Mouse (Mus musculus) hindbrain, embryonic 12.5 days (tissue): ENCODE measurements at regions not wholly inside any gene's neighbourhood (a gene's known extent, or its start where the extent isn't known, plus 50 kb on each side); places are given as distances from the start of the nearest gene placed in this dataset.

Experiments
- ATAC-seq: fragments of 200-750 bp; cut with Nextera tagmentation; 2 replicates; pipeline ENCODE4 v1.8.0; 2017; ENCODE audit warnings: moderate TSS enrichment; ENCODE audit not compliant: low FRiP score
- H3K27ac ChIP-seq: fragments of 300-500 bp; sonication (generic); 2 replicates; pipeline ENCODE4 v1.5.1; 2016; ENCODE audit warnings: mild to moderate bottlenecking
- H3K27me3 ChIP-seq: fragments of 300-500 bp; sonication (generic); 2 replicates; pipeline ENCODE4 v1.6.1; 2016; ENCODE audit warnings: mild to moderate bottlenecking
- H3K36me3 ChIP-seq: fragments of 300-500 bp; sonication (generic); 2 replicates; pipeline ENCODE4 v1.6.1; 2016; ENCODE audit warnings: mild to moderate bottlenecking
- H3K4me1 ChIP-seq: fragments of 300-500 bp; sonication (generic); 2 replicates; pipeline ENCODE4 v1.6.1; 2016
- H3K4me2 ChIP-seq: fragments of 300-500 bp; sonication (generic); replicated peaks from 2 replicates; pipeline ENCODE4 v1.6.1; 2016; ENCODE audit warnings: mild to moderate bottlenecking
- H3K4me3 ChIP-seq: fragments of 300-500 bp; sonication (generic); 2 replicates; pipeline ENCODE4 v1.5.1; 2016; ENCODE audit warnings: mild to moderate bottlenecking
- H3K9ac ChIP-seq: fragments of 300-500 bp; sonication (generic); 2 replicates; pipeline ENCODE4 v1.6.1; 2016; ENCODE audit warnings: mild to moderate bottlenecking, moderate library complexity
- H3K9me3 ChIP-seq: fragments of 300-500 bp; sonication (generic); replicated peaks from 2 replicates; pipeline ENCODE4 v1.6.1; 2016; ENCODE audit warnings: mild to moderate bottlenecking
- WGBS: fragments of 180-500 bp; shearing (Covaris S2); methylation state at CpG from one replicate; pipeline ENCODE4 v1.1.7; 2016; 5-methylcytosine and 5-hydroxymethylcytosine counted together

GRCm38 (mm10) chr9:30134303-30134702, 171.4 kb upstream of the Ntm start:
- Histone ChIP-seq H3K9ac (no peak overlapping the region), H3K4me2 (no peak overlapping the region), H3K27me3 (no peaks in the 10 kb centered on the region), H3K36me3 (no peaks in the 10 kb centered on the region), H3K4me1 (peaks cover 8% of the 10 kb centered on the region; the same call in 1 of the 2 replicates), H3K27ac (no peak overlapping the region), H3K9me3 (no peaks in the 10 kb centered on the region), H3K4me3 (no peak overlapping the region)
- WGBS = 62% methylated on average over 3 of the region's 3 CpGs
- no peak for ATAC-seq

- WGBS = 30% methylated on average over 14 of the region's 14 CpGs
- Histone ChIP-seq H3K4me1 (peaks cover 8% of the 10 kb centered on the region; the same call in 1 of the 2 replicates), H3K9ac (no peak overlapping the region), H3K27me3 (no peaks in the 10 kb centered on the region), H3K4me2 (peak overlapping the region; percentile 30; the same call in 1 of the 2 replicates), H3K36me3 (no peaks in the 10 kb centered on the region), H3K4me3 (no peak overlapping the region), H3K9me3 (no peaks in the 10 kb centered on the region), H3K27ac (no peak overlapping the region)
- ATAC-seq = peak; percentile 72
Measured at GRCm38 (mm10) chr9:30137611-30138287, 174.8 kb upstream of the Ntm start.

GRCm38 (mm10) chr9:30140188-30140587, 177.2 kb upstream of the Ntm start:
- Histone ChIP-seq H3K4me2 (no peak overlapping the region), H3K9me3 (no peaks in the 10 kb centered on the region), H3K36me3 (no peaks in the 10 kb centered on the region), H3K4me1 (peaks cover 8% of the 10 kb centered on the region; the same call in 1 of the 2 replicates), H3K27ac (no peak overlapping the region), H3K9ac (no peak overlapping the region), H3K4me3 (no peak overlapping the region), H3K27me3 (no peaks in the 10 kb centered on the region)
- no peak for ATAC-seq
- WGBS = 60% methylated on average over 3 of the region's 3 CpGs

- no peak overlapping the region for H3K4me2 ChIP-seq
- peaks cover 8% of the 10 kb centered on the region; the same call in 1 of the 2 replicates for H3K4me1 ChIP-seq
- H3K4me3 ChIP-seq = no peak overlapping the region
- WGBS = 94% methylated on average over 3 of the region's 3 CpGs
- no peak for ATAC-seq
- no peak overlapping the region for H3K9ac ChIP-seq
- H3K36me3 ChIP-seq = no peaks in the 10 kb centered on the region
- no peaks in the 10 kb centered on the region for H3K27me3 ChIP-seq
- no peak overlapping the region for H3K27ac ChIP-seq
- H3K9me3 ChIP-seq = no peaks in the 10 kb centered on the region
Measured at GRCm38 (mm10) chr9:30141186-30141585, 178.2 kb upstream of the Ntm start.

- no peak for ATAC-seq
- 92% methylated on average over 10 of the region's 10 CpGs for WGBS
- H3K4me1 ChIP-seq = peaks cover 2% of the 10 kb centered on the region; the same call in 1 of the 2 replicates
- no peak overlapping the region for H3K4me3 ChIP-seq
- no peaks in the 10 kb centered on the region for H3K9me3 ChIP-seq
- no peak overlapping the region for H3K4me2 ChIP-seq
- no peak overlapping the region for H3K9ac ChIP-seq
- no peak overlapping the region for H3K27ac ChIP-seq
- H3K36me3 ChIP-seq = no peaks in the 10 kb centered on the region
- no peaks in the 10 kb centered on the region for H3K27me3 ChIP-seq
Measured at GRCm38 (mm10) chr9:30142806-30143458, 180.0 kb upstream of the Ntm start.

GRCm38 (mm10) chr9:30149481-30150468, 186.8 kb upstream of the Ntm start:
- no peaks in the 10 kb centered on the region for H3K27me3 ChIP-seq
- no peak overlapping the region for H3K9ac ChIP-seq
- 49% methylated on average over 17 of the region's 17 CpGs for WGBS
- H3K27ac ChIP-seq = no peak overlapping the region
- H3K4me3 ChIP-seq = no peak overlapping the region
- no peak for ATAC-seq
- H3K4me1 ChIP-seq = peaks cover 12% of the 10 kb centered on the region
- no peaks in the 10 kb centered on the region for H3K9me3 ChIP-seq
- H3K36me3 ChIP-seq = no peaks in the 10 kb centered on the region
- no peak overlapping the region for H3K4me2 ChIP-seq

GRCm38 (mm10) chr9:30151173-30151572, 188.2 kb upstream of the Ntm start:
- no peak for ATAC-seq
- H3K4me2 ChIP-seq = no peak overlapping the region
- H3K9ac ChIP-seq = no peak overlapping the region
- H3K36me3 ChIP-seq = no peaks in the 10 kb centered on the region
- H3K27ac ChIP-seq = no peak overlapping the region
- no peaks in the 10 kb centered on the region for H3K27me3 ChIP-seq
- H3K9me3 ChIP-seq = no peaks in the 10 kb centered on the region
- 89% methylated on average over 1 of the region's 1 CpGs for WGBS
- H3K4me1 ChIP-seq = peaks cover 12% of the 10 kb centered on the region
- no peak overlapping the region for H3K4me3 ChIP-seq

GRCm38 (mm10) chr9:30166235-30166752, 203.4 kb upstream of the Ntm start:
- H3K9ac ChIP-seq = no peak overlapping the region
- 87% methylated on average over 13 of the region's 13 CpGs for WGBS
- 0 out of 2 replicates have a peak, but pooled peaks cover 4% of the 10 kb centered on the region for H3K4me1 ChIP-seq

GRCm38 (mm10) chr9:30167223-30167622, 204.3 kb upstream of the Ntm start:
- H3K36me3 ChIP-seq = no peaks in the 10 kb centered on the region
- no peak overlapping the region for H3K4me2 ChIP-seq
- WGBS = 40% methylated on average over 7 of the region's 7 CpGs
- 0 out of 2 replicates have a peak, but pooled peaks cover 4% of the 10 kb centered on the region for H3K4me1 ChIP-seq
- no peaks in the 10 kb centered on the region for H3K9me3 ChIP-seq
- no peaks in the 10 kb centered on the region for H3K27me3 ChIP-seq
- H3K9ac ChIP-seq = no peak overlapping the region
- no peak for ATAC-seq
- no peak overlapping the region for H3K4me3 ChIP-seq
- H3K27ac ChIP-seq = no peak overlapping the region

More at GRCm38 (mm10) chr9:30166235-30166752, 203.4 kb upstream of the Ntm start:
- no peak for ATAC-seq
- H3K9me3 ChIP-seq = no peaks in the 10 kb centered on the region
- H3K36me3 ChIP-seq = no peaks in the 10 kb centered on the region
- H3K27ac ChIP-seq = no peak overlapping the region
- no peaks in the 10 kb centered on the region for H3K27me3 ChIP-seq
- no peak overlapping the region for H3K4me2 ChIP-seq
- no peak overlapping the region for H3K4me3 ChIP-seq

GRCm38 (mm10) chr9:30174646-30175045, 211.7 kb upstream of the Ntm start:
- Histone ChIP-seq H3K4me2 (no peak overlapping the region), H3K4me3 (no peak overlapping the region), H3K4me1 (no peaks in the 10 kb centered on the region), H3K9me3 (no peaks in the 10 kb centered on the region), H3K27ac (no peak overlapping the region), H3K9ac (no peak overlapping the region), H3K36me3 (no peaks in the 10 kb centered on the region), H3K27me3 (no peaks in the 10 kb centered on the region)
- 89% methylated on average over 6 of the region's 6 CpGs for WGBS
- ATAC-seq = no peak

- Histone ChIP-seq H3K4me2 (no peak overlapping the region), H3K4me3 (no peak overlapping the region), H3K9ac (no peak overlapping the region), H3K36me3 (no peaks in the 10 kb centered on the region), H3K27me3 (no peaks in the 10 kb centered on the region), H3K4me1 (no peaks in the 10 kb centered on the region), H3K27ac (no peak overlapping the region), H3K9me3 (no peaks in the 10 kb centered on the region)
- no peak for ATAC-seq
- 82% methylated on average over 3 of the region's 3 CpGs for WGBS
Measured at GRCm38 (mm10) chr9:30175376-30175775, 212.4 kb upstream of the Ntm start.

GRCm38 (mm10) chr9:30183409-30183808, 220.5 kb upstream of the Ntm start:
- Histone ChIP-seq H3K27me3 (no peaks in the 10 kb centered on the region), H3K4me3 (no peak overlapping the region), H3K4me1 (0 out of 2 replicates have a peak, but pooled peaks cover 7% of the 10 kb centered on the region), H3K27ac (no peak overlapping the region), H3K36me3 (no peaks in the 10 kb centered on the region), H3K9me3 (no peaks in the 10 kb centered on the region), H3K9ac (no peak overlapping the region), H3K4me2 (no peak overlapping the region)
- no peak for ATAC-seq
- WGBS = 69% methylated on average over 11 of the region's 11 CpGs
